Mouse (Mus musculus) brain, embryonic 14.5 days (tissue): ENCODE measurements around the gene Ttc41.

ENCODE experiments used
- CTCF ChIP-seq: fragments of 200-500 bp; IDR thresholded peaks from 2 replicates; pipeline ENCODE4 v1.5.1; 2012; ENCODE audit warnings: inconsistent platforms, mild to moderate bottlenecking, moderate library complexity, borderline replicate concordance; ENCODE audit not compliant: insufficient read depth, insufficient read length; ENCODE audit errors: extremely low read depth
- POLR2A ChIP-seq: fragments of 200-500 bp; IDR thresholded peaks from 2 replicates; pipeline ENCODE4 v1.6.1; 2012; ENCODE audit warnings: mild to moderate bottlenecking, inconsistent platforms, borderline replicate concordance; ENCODE audit not compliant: poor library complexity, insufficient read depth, insufficient read length, severe bottlenecking; ENCODE audit errors: extremely low read depth

- TF ChIP-seq POLR2A (no peak), CTCF (no peak)
Measured at GRCm38 (mm10) chr10:86794794-86795535, 89.4 kb downstream of the Ttc41 start.
